Mouse (Mus musculus) lung, adult 2 months (tissue): ENCODE results near the gene Snx29.

Experiments used
- CTCF ChIP-seq: fragments of 200-500 bp; IDR thresholded peaks from 2 replicates; pipeline ENCODE4 v1.5.1; 2011; ENCODE audit warnings: mild to moderate bottlenecking, low read length, control low read depth; ENCODE audit not compliant: insufficient read depth
- POLR2A ChIP-seq: fragments of 200-500 bp; IDR thresholded peaks from 2 replicates; pipeline ENCODE4 v1.6.1; 2011; ENCODE audit warnings: low read depth, mild to moderate bottlenecking, control low read depth, low read length, borderline replicate concordance; ENCODE audit errors: extremely low read depth

- TF ChIP-seq CTCF (no peak), POLR2A (no peak)
These were observed 61.7 kb downstream of the Snx29 start for GRCm38 (mm10) chr16:11384361-11384760.
